Comparison of ENCODE assay signal across 8 mouse cellular contexts in the genomic region with DNA sequence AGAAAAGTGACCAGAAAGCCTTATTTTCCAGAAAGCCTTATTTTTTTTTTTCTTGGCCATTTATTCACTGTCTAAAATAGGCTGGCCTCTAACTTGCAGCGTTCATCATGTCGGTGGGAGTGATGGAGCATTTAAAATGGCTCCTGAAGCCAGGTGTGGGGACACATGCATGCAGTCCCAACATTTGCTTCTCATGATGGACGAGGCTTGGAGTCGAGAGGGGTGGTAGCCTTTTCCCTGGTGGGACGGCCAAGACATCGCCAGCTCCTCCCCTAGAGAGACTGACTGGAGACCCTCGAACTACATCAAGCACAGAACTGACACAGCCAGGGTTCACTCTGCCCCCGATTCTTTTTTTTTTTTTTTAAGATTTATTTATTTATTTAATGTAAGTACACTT. TPM values are rescaled to one million over a fixed set of nuclear protein-coding genes. Genes with fewer than 3 reads are reported as not detected.
A peak's percentile ranks its signal among the peaks of the same experiment; 100 is the strongest.
DNase-seq lines count a peak whose midpoint lies in the region; ATAC-seq and TF ChIP-seq lines count a peak whose summit lies in the region.

No protein-coding gene starts in this region.

- no peak for TF ChIP-seq POLR2A in ES-Bruce4 (IDR thresholded peaks at IDR 0.05; ENCODE audit: insufficient read depth, low read length)

- ATAC-seq in forebrain, embryonic 14.5 days: 0 out of 2 replicates have a peak, but pooled peaks have one; percentile 8
- no peak for ATAC-seq in liver, embryonic 16.5 days (ENCODE audit: low read depth)

- peak overlapping the region; percentile 50; the same call in 1 of the 2 replicates for H3K9ac ChIP-seq in ES-Bruce4 (ENCODE audit: low read depth, poor library complexity, severe bottlenecking)
- peak overlapping the region; percentile 58; the same call in 1 of the 2 replicates for H3K9ac ChIP-seq in forebrain, embryonic 14.5 days (ENCODE audit: low read length)
- no peak overlapping the region for H3K9ac ChIP-seq in liver, embryonic 16.5 days (ENCODE audit: low read depth, low read length)

- intact Hi-C loops in heart, postnatal 36 days (cut with DNase I): loop anchor here (2.0 to 5.0 kb wide), 2 partner anchors 35 to 97 kb away; no protein-coding TSS in a partner anchor

- H3K4me3 ChIP-seq in heart, embryonic 10.5 days: peak overlapping the region; percentile 56
- H3K4me3 ChIP-seq in ES-Bruce4 (ENCODE audit: low read depth, low read length): no peak overlapping the region
- peak overlapping the region; percentile 23 for H3K4me3 ChIP-seq in forebrain, embryonic 14.5 days (ENCODE audit: low read depth, low read length)
- H3K4me3 ChIP-seq in liver, embryonic 16.5 days (ENCODE audit: low read depth, low read length): peak overlapping the region; percentile 37

- peak overlapping the region; percentile 81 for H3K27ac ChIP-seq in heart, embryonic 10.5 days
- H3K27ac ChIP-seq in ES-Bruce4 (ENCODE audit: insufficient read depth, low read length): no peak overlapping the region
- H3K27ac ChIP-seq in forebrain, embryonic 14.5 days (ENCODE audit: low read depth, low read length): no peak overlapping the region
- H3K27ac ChIP-seq in liver, embryonic 16.5 days (ENCODE audit: low read length): no peak overlapping the region

- 26% methylated on average over 8 of the region's 8 CpGs for WGBS in heart, embryonic 10.5 days
- WGBS in forebrain, embryonic 14.5 days: 26% methylated on average over 8 of the region's 8 CpGs
- WGBS in liver, embryonic 16.5 days (ENCODE audit: insufficient replicate concordance): 21% methylated on average over 8 of the region's 8 CpGs

- 0 out of 2 replicates have a peak, but pooled peaks cover 8% of the 10 kb centered on the region for H3K27me3 ChIP-seq in heart, embryonic 10.5 days (ENCODE audit: insufficient read depth, poor library complexity, severe bottlenecking)
- no peaks in the 10 kb centered on the region for H3K27me3 ChIP-seq in ES-Bruce4 (ENCODE audit: control insufficient read depth, insufficient read depth, low read length, poor library complexity, severe bottlenecking)
- H3K27me3 ChIP-seq in forebrain, embryonic 14.5 days (replicated peaks; ENCODE audit: control insufficient read depth, insufficient read depth, low read length): no peaks in the 10 kb centered on the region
- no peaks in the 10 kb centered on the region for H3K27me3 ChIP-seq in liver, embryonic 16.5 days (ENCODE audit: control insufficient read depth, insufficient read depth, low read depth, low read length)

- no peaks in the 10 kb centered on the region for H3K9me3 ChIP-seq in heart, embryonic 10.5 days
- H3K9me3 ChIP-seq in ES-Bruce4 (replicated peaks; ENCODE audit: control insufficient read depth, insufficient read depth, low read length, poor library complexity, severe bottlenecking): no peaks in the 10 kb centered on the region
- no peaks in the 10 kb centered on the region for H3K9me3 ChIP-seq in forebrain, embryonic 14.5 days (replicated peaks; ENCODE audit: control insufficient read depth, low read length)
- no peaks in the 10 kb centered on the region for H3K9me3 ChIP-seq in liver, embryonic 16.5 days (replicated peaks; ENCODE audit: control insufficient read depth, low read length)

- no peak for TF ChIP-seq CTCF in ES-Bruce4 (IDR thresholded peaks at IDR 0.05; ENCODE audit: low read depth, low read length)

- no peaks in the 10 kb centered on the region for H3K36me3 ChIP-seq in heart, embryonic 10.5 days
- H3K36me3 ChIP-seq in ES-Bruce4 (ENCODE audit: control insufficient read depth, insufficient read depth, low read length, poor library complexity, severe bottlenecking): no peaks in the 10 kb centered on the region
- no peaks in the 10 kb centered on the region for H3K36me3 ChIP-seq in forebrain, embryonic 14.5 days (ENCODE audit: control insufficient read depth, insufficient read depth, low read length)
- H3K36me3 ChIP-seq in liver, embryonic 16.5 days (ENCODE audit: control insufficient read depth, insufficient read depth): no peaks in the 10 kb centered on the region

- DNase-seq in heart, embryonic 10.5 days (ENCODE audit: low spot score): no peak
- DNase-seq in heart, postnatal 36 days: no peak
- DNase-seq in forebrain, embryonic 14.5 days (ENCODE audit: low spot score): no peak
- no peak for DNase-seq in left cerebral cortex, adult 9 months (ENCODE audit: low spot score in 2 of 2)
- no peak for DNase-seq in left cerebral cortex, adult 11 months (ENCODE audit: low spot score)
- DNase-seq in adrenal gland, postnatal 14 days: no peak

- peak overlapping the region; percentile 59 for H3K4me2 ChIP-seq in forebrain, embryonic 14.5 days (ENCODE audit: low read length)
- peak overlapping the region; percentile 55 for H3K4me2 ChIP-seq in liver, embryonic 16.5 days (ENCODE audit: low read depth, low read length)

- no peak for TF ChIP-seq EP300 in ES-Bruce4 (IDR thresholded peaks at IDR 0.05; ENCODE audit: insufficient read depth, low read depth, low read length)

- H3K4me1 ChIP-seq in heart, embryonic 10.5 days: peaks cover 19% of the 10 kb centered on the region
- H3K4me1 ChIP-seq in ES-Bruce4 (ENCODE audit: control insufficient read depth, insufficient read depth, low read length): peaks cover 7% of the 10 kb centered on the region
- H3K4me1 ChIP-seq in forebrain, embryonic 14.5 days (ENCODE audit: control insufficient read depth, insufficient read depth, low read length): no peaks in the 10 kb centered on the region
- H3K4me1 ChIP-seq in liver, embryonic 16.5 days (ENCODE audit: control insufficient read depth, low read depth, low read length): peaks cover 4% of the 10 kb centered on the region

RNA-seq across cellular contexts. Expression of gene Dnmt3a, which starts 13.6 kb away (rescaled TPM):
- 148 and 154 TPM in 2 replicates for polyA plus RNA-seq in heart, embryonic 10.5 days (2016; fragmentation: Nextera tagmentation; extraction: Ambion mirVana)
- total RNA-seq in heart, postnatal 36 days (2021): 10 to 100 TPM; 71.7 to 75.8 TPM
- polyA plus RNA-seq in ES-Bruce4 (2011; ENCODE audit: insufficient read depth, insufficient read length, low read depth, missing spikeins): 31.9 and 44.2 TPM in 2 replicates
- polyA plus RNA-seq in forebrain, embryonic 14.5 days (2014; fragmentation: Nextera tagmentation; extraction: Ambion mirVana): 28.0 and 32.0 TPM in 2 replicates
- 16.8 and 18.2 TPM in 2 replicates for polyA plus RNA-seq in liver, embryonic 16.5 days (2015; fragmentation: Nextera tagmentation; extraction: Ambion mirVana)
- total RNA-seq in adrenal gland, postnatal 14 days (2021): 95.6 and 106 TPM in 2 replicates
